Mouse (Mus musculus): ENCODE results near the gene Wipf1. TPM values are rescaled to one million over a fixed set of nuclear protein-coding genes. Genes with fewer than 3 reads are reported as not detected.

The Wipf1 gene
- total RNA-seq, 2 experiments from 2014 or later = 14.0 to 16.7 TPM

GRCm38 (mm10) chr2:73453085-73453484 lies 76.4 kb downstream of the Wipf1 start:
- no peak for DNase-seq (ENCODE audit: low spot score)
- intact Hi-C loops (cut with DNase I) = no loop called here

GRCm38 (mm10) chr2:73452556-73452955 lies 77.0 kb downstream of the Wipf1 start:
- intact Hi-C loops (cut with DNase I) = no loop called here
- no peak for DNase-seq (ENCODE audit: low spot score)

- no peak for DNase-seq (ENCODE audit: low spot score)
- intact Hi-C loops (cut with DNase I) = no loop called here
These were observed 78.0 kb downstream of the Wipf1 start for GRCm38 (mm10) chr2:73451541-73451940.

GRCm38 (mm10) chr2:73450172-73450715 lies 79.3 kb downstream of the Wipf1 start:
- intact Hi-C loops (cut with DNase I) = no loop called here
- no peak for DNase-seq (ENCODE audit: low spot score)

- intact Hi-C loops (cut with DNase I) = no loop called here
- DNase-seq (ENCODE audit: low spot score) = no peak
These were observed 85.5 kb downstream of the Wipf1 start for GRCm38 (mm10) chr2:73443985-73444384.

- intact Hi-C loops (cut with DNase I) = no loop called here
- DNase-seq (ENCODE audit: low spot score) = no peak
These were observed 87.5 kb downstream of the Wipf1 start for GRCm38 (mm10) chr2:73442015-73442414.

- DNase-seq (ENCODE audit: low spot score) = no peak
- intact Hi-C loops (cut with DNase I) = no loop called here
These were observed 89.2 kb downstream of the Wipf1 start for GRCm38 (mm10) chr2:73440319-73440718.

GRCm38 (mm10) chr2:73436976-73437375 lies 92.6 kb downstream of the Wipf1 start:
- no peak for DNase-seq (ENCODE audit: low spot score)
- intact Hi-C loops (cut with DNase I) = no loop called here

GRCm38 (mm10) chr2:73435847-73436246 lies 93.7 kb downstream of the Wipf1 start:
- DNase-seq (ENCODE audit: low spot score) = no peak
- intact Hi-C loops (cut with DNase I) = no loop called here

GRCm38 (mm10) chr2:73431959-73432396 lies 97.6 kb downstream of the Wipf1 start:
- intact Hi-C loops (cut with DNase I) = no loop called here
- no peak for DNase-seq (ENCODE audit: low spot score)

- no peak for DNase-seq (ENCODE audit: low spot score)
- intact Hi-C loops (cut with DNase I) = no loop called here
These were observed 100.6 kb downstream of the Wipf1 start for GRCm38 (mm10) chr2:73428803-73429468.

GRCm38 (mm10) chr2:73427293-73427692 lies 102.2 kb downstream of the Wipf1 start:
- DNase-seq (ENCODE audit: low spot score) = no peak
- intact Hi-C loops (cut with DNase I) = no loop called here

GRCm38 (mm10) chr2:73425822-73426221 lies 103.7 kb downstream of the Wipf1 start:
- intact Hi-C loops (cut with DNase I) = no loop called here
- DNase-seq (ENCODE audit: low spot score) = no peak

GRCm38 (mm10) chr2:73419730-73420129 lies 109.8 kb downstream of the Wipf1 start:
- DNase-seq (ENCODE audit: low spot score) = no peak
- intact Hi-C loops (cut with DNase I) = loop anchor here (10.0 kb wide), 1 partner anchor 255 kb away; no protein-coding TSS in a partner anchor

GRCm38 (mm10) chr2:73419285-73419684 lies 110.2 kb downstream of the Wipf1 start:
- intact Hi-C loops (cut with DNase I) = loop anchor here (10.0 kb wide), 1 partner anchor 254 kb away; no protein-coding TSS in a partner anchor
- DNase-seq (ENCODE audit: low spot score) = no peak

GRCm38 (mm10) chr2:73415892-73416291 lies 113.6 kb downstream of the Wipf1 start:
- no peak for DNase-seq (ENCODE audit: low spot score)
- intact Hi-C loops (cut with DNase I) = loop anchor here (10.0 kb wide), 1 partner anchor 251 kb away; no protein-coding TSS in a partner anchor

- no peak for DNase-seq (ENCODE audit: low spot score)
- intact Hi-C loops (cut with DNase I) = loop anchor here (10.0 kb wide), 1 partner anchor 245 kb away; no protein-coding TSS in a partner anchor
These were observed 119.5 kb downstream of the Wipf1 start for GRCm38 (mm10) chr2:73410076-73410475.

- DNase-seq (ENCODE audit: low spot score) = no peak
- intact Hi-C loops (cut with DNase I) = no loop called here
These were observed 121.9 kb downstream of the Wipf1 start for GRCm38 (mm10) chr2:73407662-73408061.

GRCm38 (mm10) chr2:73406336-73406915 lies 123.1 kb downstream of the Wipf1 start:
- DNase-seq (ENCODE audit: low spot score) = no peak
- intact Hi-C loops (cut with DNase I) = no loop called here

- intact Hi-C loops (cut with DNase I) = no loop called here
- DNase-seq (ENCODE audit: low spot score) = no peak
These were observed 124.6 kb downstream of the Wipf1 start for GRCm38 (mm10) chr2:73404980-73405379.

- DNase-seq (ENCODE audit: low spot score) = no peak
- intact Hi-C loops (cut with DNase I) = no loop called here
These were observed 125.1 kb downstream of the Wipf1 start for GRCm38 (mm10) chr2:73404442-73404841.
